In the genomic region with DNA sequence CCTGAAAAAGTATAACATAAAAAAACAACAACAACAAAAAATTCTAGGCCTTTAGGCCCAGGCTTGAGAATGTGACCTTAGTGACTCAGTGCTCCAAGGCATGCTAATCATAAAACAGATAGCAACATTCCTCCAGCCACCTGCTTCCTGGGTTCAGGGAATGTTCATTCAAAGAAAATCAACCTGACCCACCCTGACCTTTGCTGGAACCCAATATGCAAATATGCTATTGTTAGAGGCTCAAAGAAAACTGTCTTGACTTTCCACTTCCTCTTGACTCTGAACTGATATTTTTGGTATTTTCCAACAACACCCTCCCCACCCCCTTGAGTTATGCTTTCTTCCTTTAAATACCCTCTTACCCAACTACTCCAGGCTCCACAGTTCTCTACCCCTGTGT, we compare ENCODE assay signal across 12 mouse cellular contexts.
"Had no signal": no experiment of that assay in that cellular context is flagged by ENCODE, and none has a peak within 500 bp of the region (broad histone marks: within the 10 kb centered on the region; RNA-seq: fewer than 3 reads in every experiment).

No protein-coding gene starts in this region.

- H3K36me3 ChIP-seq: midbrain, embryonic 13.5 days; midbrain, embryonic 15.5 days; neural tube, embryonic 12.5 days had no signal

- H3K4me1 ChIP-seq: megakaryocyte, embryonic 14.5 days; midbrain, embryonic 13.5 days; midbrain, embryonic 15.5 days; neural tube, embryonic 12.5 days had no signal

- H3K27me3 ChIP-seq: megakaryocyte, embryonic 14.5 days; midbrain, embryonic 13.5 days; midbrain, embryonic 15.5 days; neural tube, embryonic 12.5 days had no signal

- H3K9ac ChIP-seq: lung, embryonic 14.5 days; midbrain, embryonic 13.5 days; midbrain, embryonic 15.5 days; neural tube, embryonic 12.5 days had no signal

- ATAC-seq: midbrain, embryonic 13.5 days; midbrain, embryonic 15.5 days had no signal

- H3K4me3 ChIP-seq: megakaryocyte, embryonic 14.5 days; midbrain, embryonic 13.5 days; midbrain, embryonic 15.5 days; neural tube, embryonic 12.5 days had no signal

- H3K27ac ChIP-seq: midbrain, embryonic 13.5 days; midbrain, embryonic 15.5 days; neural tube, embryonic 12.5 days had no signal

- H3K9me3 ChIP-seq: midbrain, embryonic 13.5 days; midbrain, embryonic 15.5 days; neural tube, embryonic 12.5 days had no signal

- DNase-seq: lung, adult 18-20 months; lung, embryonic 14.5 days; lung, postnatal 10 days; lung, postnatal 4 days; right cerebral cortex, postnatal 14 days; thymus, adult 18-20 months; thymus, postnatal 14 days; thymus, postnatal 36 days had no signal
